Mouse (Mus musculus): Measurements from ENCODE around the gene Aoc1. TPM values are rescaled to one million over a fixed set of nuclear protein-coding genes. Genes with fewer than 3 reads are reported as not detected.

Aoc1 gene
- polyA plus RNA-seq, 1 experiment, result 894 TPM

DNA sequence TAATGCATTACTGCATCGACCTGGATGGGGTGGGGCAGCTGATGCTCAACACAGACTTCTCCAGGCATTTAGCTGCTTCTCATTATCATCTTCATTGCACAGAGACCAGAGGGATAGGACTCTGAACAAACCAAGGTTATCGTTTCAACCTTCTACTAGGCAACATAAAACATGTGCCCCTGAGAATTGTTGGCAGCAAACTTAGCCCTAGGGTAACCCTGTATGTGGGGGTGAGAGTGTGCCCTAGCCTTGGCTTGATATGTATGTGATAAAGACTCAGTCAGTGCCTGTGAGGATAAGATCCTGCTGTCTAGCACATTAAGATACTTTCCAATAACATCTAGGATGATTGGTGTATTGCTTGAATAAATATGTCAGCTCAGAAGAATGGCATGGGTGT lies 76.9 kb downstream of the Aoc1 start:
- 67% methylated on average over 2 of the region's 2 CpGs for WGBS
- TF ChIP-seq CTCF (IDR thresholded peaks at IDR 0.05; ENCODE audit: extremely low read depth, insufficient read length, insufficient replicate concordance, low read depth, low read length), result no peak
- TF ChIP-seq POLR2A (IDR thresholded peaks at IDR 0.05; ENCODE audit: low read depth, low read length), result no peak
- no peaks in the 10 kb centered on the region for H3K27me3 ChIP-seq (ENCODE audit: control insufficient read depth, insufficient read depth, low read length)
- H3K27ac ChIP-seq (ENCODE audit: insufficient read depth, low read depth, low read length), result no peak overlapping the region
- no peak overlapping the region for H3K4me3 ChIP-seq (ENCODE audit: low read depth, low read length)
- H3K4me1 ChIP-seq (ENCODE audit: control insufficient read depth, insufficient read depth, insufficient read length, low read length), result no peaks in the 10 kb centered on the region
- no peaks in the 10 kb centered on the region for H3K36me3 ChIP-seq (ENCODE audit: control insufficient read depth, insufficient read depth, low read length)

DNA sequence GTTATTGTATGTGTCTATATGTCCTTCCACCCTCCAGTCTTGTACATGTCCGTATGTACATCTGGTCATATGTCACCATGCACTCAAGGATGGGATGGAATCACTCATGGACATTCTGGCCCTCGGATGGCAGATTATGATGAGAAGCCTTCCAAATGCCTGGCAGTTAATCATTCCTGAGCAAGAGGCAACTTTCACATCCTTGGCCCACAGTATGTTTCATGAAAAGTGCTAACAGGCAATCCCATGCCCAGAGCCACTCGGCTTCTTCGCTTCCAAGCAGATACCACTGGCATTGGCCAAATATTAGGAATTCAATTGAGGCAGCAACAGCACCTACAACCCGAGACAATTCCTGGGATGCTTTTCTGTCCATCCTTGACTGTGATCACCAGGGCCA lies 78.0 kb downstream of the Aoc1 start:
- WGBS, result 90% methylated on average over 5 of the region's 5 CpGs
- TF ChIP-seq POLR2A (IDR thresholded peaks at IDR 0.05; ENCODE audit: low read depth, low read length) (no peak), CTCF (IDR thresholded peaks at IDR 0.05; ENCODE audit: extremely low read depth, insufficient read length, insufficient replicate concordance, low read depth, low read length) (no peak)
- no peak overlapping the region for H3K27ac ChIP-seq (ENCODE audit: insufficient read depth, low read depth, low read length)

DNA sequence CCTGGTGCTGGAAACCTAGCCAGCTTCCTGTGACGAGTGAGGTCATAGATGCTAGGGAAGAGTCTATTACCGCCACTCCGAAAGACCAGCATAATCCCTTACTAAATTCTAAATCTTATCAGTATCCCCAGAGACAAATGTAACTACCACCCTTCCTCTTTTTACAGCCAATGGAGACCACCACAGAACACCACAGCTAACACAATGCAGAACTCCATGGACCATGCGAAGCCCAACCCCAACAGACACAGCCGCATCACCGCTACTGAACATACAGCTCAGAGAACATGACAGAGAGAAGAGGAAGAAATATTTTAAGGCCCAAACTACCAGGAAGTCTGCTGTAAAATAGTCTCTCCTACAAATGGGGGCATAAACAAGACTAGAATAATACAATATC lies 78.9 kb downstream of the Aoc1 start:
- Histone ChIP-seq H3K27ac (ENCODE audit: insufficient read depth, low read depth, low read length) (no peak overlapping the region), H3K36me3 (ENCODE audit: control insufficient read depth, insufficient read depth, low read length) (no peaks in the 10 kb centered on the region), H3K4me1 (ENCODE audit: control insufficient read depth, insufficient read depth, insufficient read length, low read length) (no peaks in the 10 kb centered on the region), H3K27me3 (ENCODE audit: control insufficient read depth, insufficient read depth, low read length) (no peaks in the 10 kb centered on the region), H3K4me3 (ENCODE audit: low read depth, low read length) (no peak overlapping the region)
- WGBS, result 85% methylated on average over 6 of the region's 6 CpGs
- TF ChIP-seq POLR2A (IDR thresholded peaks at IDR 0.05; ENCODE audit: low read depth, low read length) (no peak), CTCF (IDR thresholded peaks at IDR 0.05; ENCODE audit: extremely low read depth, insufficient read length, insufficient replicate concordance, low read depth, low read length) (no peak)

More for the DNA sequence above, 78.0 kb downstream of the Aoc1 start:
- H3K4me1 ChIP-seq (ENCODE audit: control insufficient read depth, insufficient read depth, insufficient read length, low read length), result no peaks in the 10 kb centered on the region
- H3K4me3 ChIP-seq (ENCODE audit: low read depth, low read length), result no peak overlapping the region
- no peaks in the 10 kb centered on the region for H3K27me3 ChIP-seq (ENCODE audit: control insufficient read depth, insufficient read depth, low read length)
- no peaks in the 10 kb centered on the region for H3K36me3 ChIP-seq (ENCODE audit: control insufficient read depth, insufficient read depth, low read length)

DNA sequence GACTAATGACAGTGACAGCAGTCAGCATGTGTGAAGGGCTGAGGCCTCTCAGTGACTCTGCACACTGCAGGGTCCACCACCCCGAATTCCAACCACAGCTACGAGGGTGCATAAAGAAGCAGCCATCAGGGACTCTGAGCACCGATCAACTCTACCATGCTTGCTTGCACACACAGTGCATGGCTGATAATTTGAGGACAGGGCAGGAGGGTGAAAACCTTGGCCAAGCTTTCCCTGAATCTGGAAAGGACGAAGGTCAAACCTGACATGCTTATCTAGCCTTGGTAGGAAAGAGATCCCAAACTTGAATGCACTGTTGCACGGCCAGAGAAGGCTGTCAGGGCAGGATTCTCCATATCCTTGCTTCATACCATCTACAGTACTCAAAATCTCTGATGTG lies 80.5 kb downstream of the Aoc1 start:
- H3K4me3 ChIP-seq (ENCODE audit: low read depth, low read length), result no peak overlapping the region
- no peak overlapping the region for H3K27ac ChIP-seq (ENCODE audit: insufficient read depth, low read depth, low read length)
- H3K4me1 ChIP-seq (ENCODE audit: control insufficient read depth, insufficient read depth, insufficient read length, low read length), result no peaks in the 10 kb centered on the region
- no peak for TF ChIP-seq CTCF (IDR thresholded peaks at IDR 0.05; ENCODE audit: extremely low read depth, insufficient read length, insufficient replicate concordance, low read depth, low read length)
- TF ChIP-seq POLR2A (IDR thresholded peaks at IDR 0.05; ENCODE audit: low read depth, low read length), result no peak
- 69% methylated on average over 5 of the region's 5 CpGs for WGBS
- H3K36me3 ChIP-seq (ENCODE audit: control insufficient read depth, insufficient read depth, low read length), result no peaks in the 10 kb centered on the region
- H3K27me3 ChIP-seq (ENCODE audit: control insufficient read depth, insufficient read depth, low read length), result no peaks in the 10 kb centered on the region

DNA sequence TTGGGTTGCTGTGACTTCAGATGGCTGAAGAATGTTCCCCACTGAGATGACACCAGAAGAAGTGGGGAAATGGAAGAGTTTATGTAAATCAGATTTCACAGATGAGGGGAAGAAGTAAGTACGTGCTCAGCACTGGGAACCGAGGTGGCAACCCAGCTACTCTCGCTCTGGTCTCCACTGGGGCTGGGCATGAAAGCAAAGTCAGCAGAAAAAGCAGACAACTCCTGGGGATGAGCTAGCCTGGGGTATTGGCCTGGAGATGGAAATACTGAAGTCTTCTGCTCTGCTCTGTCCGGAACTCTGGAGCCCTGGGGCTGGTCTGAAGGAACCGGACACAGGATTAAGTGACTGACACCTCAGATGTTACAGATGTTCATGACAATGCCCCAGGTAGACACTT lies 81.5 kb downstream of the Aoc1 start:
- 93% methylated on average over 5 of the region's 5 CpGs for WGBS
- no peak overlapping the region for H3K4me3 ChIP-seq (ENCODE audit: low read depth, low read length)
- no peaks in the 10 kb centered on the region for H3K4me1 ChIP-seq (ENCODE audit: control insufficient read depth, insufficient read depth, insufficient read length, low read length)
- no peaks in the 10 kb centered on the region for H3K27me3 ChIP-seq (ENCODE audit: control insufficient read depth, insufficient read depth, low read length)
- no peak overlapping the region for H3K27ac ChIP-seq (ENCODE audit: insufficient read depth, low read depth, low read length)
- TF ChIP-seq CTCF (IDR thresholded peaks at IDR 0.05; ENCODE audit: extremely low read depth, insufficient read length, insufficient replicate concordance, low read depth, low read length) (no peak), POLR2A (IDR thresholded peaks at IDR 0.05; ENCODE audit: low read depth, low read length) (no peak)
- H3K36me3 ChIP-seq (ENCODE audit: control insufficient read depth, insufficient read depth, low read length), result no peaks in the 10 kb centered on the region

GRCm38 (mm10) chr6:48954946-48955345 lies 82.2 kb downstream of the Aoc1 start:
- Histone ChIP-seq H3K36me3 (ENCODE audit: control insufficient read depth, insufficient read depth, low read length) (no peaks in the 10 kb centered on the region), H3K27me3 (ENCODE audit: control insufficient read depth, insufficient read depth, low read length) (no peaks in the 10 kb centered on the region), H3K27ac (ENCODE audit: insufficient read depth, low read depth, low read length) (no peak overlapping the region), H3K4me3 (ENCODE audit: low read depth, low read length) (no peak overlapping the region), H3K4me1 (ENCODE audit: control insufficient read depth, insufficient read depth, insufficient read length, low read length) (no peaks in the 10 kb centered on the region)
- TF ChIP-seq POLR2A (IDR thresholded peaks at IDR 0.05; ENCODE audit: low read depth, low read length), result no peak
- peak; percentile 55; the same call in 1 of the 2 replicates for TF ChIP-seq CTCF (IDR thresholded peaks at IDR 0.05; ENCODE audit: extremely low read depth, insufficient read length, insufficient replicate concordance, low read depth, low read length)
- WGBS, result 23% methylated on average over 1 of the region's 1 CpGs

DNA sequence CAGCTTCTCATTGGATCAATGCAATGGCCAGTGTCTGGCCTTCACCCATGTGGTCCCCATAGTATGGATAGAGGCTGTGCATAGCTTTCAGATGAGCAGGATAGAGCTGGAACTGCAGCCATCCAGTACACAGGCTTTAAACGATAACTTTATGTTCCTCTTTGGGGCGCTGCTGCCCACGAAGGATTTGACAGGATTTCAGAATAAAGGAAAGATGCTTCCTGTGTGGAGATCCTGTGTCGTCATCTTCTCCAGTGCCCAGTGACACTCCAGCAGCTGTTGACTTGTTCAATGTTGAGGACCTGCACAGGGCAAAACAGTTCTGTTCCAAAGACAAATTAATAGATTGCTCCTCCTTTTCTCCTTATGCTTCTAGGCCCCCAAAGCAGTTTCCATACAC lies 84.1 kb downstream of the Aoc1 start:
- 77% methylated on average over 4 of the region's 4 CpGs for WGBS

GRCm38 (mm10) chr6:48958053-48958452 lies 85.4 kb downstream of the Aoc1 start:
- WGBS, result 47% methylated on average over 1 of the region's 1 CpGs
- no peaks in the 10 kb centered on the region for H3K27me3 ChIP-seq (ENCODE audit: control insufficient read depth, insufficient read depth, low read length)

More for the DNA sequence above, 84.1 kb downstream of the Aoc1 start:
- Histone ChIP-seq H3K4me3 (ENCODE audit: low read depth, low read length) (no peak overlapping the region), H3K27ac (ENCODE audit: insufficient read depth, low read depth, low read length) (no peak overlapping the region), H3K36me3 (ENCODE audit: control insufficient read depth, insufficient read depth, low read length) (no peaks in the 10 kb centered on the region), H3K4me1 (ENCODE audit: control insufficient read depth, insufficient read depth, insufficient read length, low read length) (no peaks in the 10 kb centered on the region), H3K27me3 (ENCODE audit: control insufficient read depth, insufficient read depth, low read length) (no peaks in the 10 kb centered on the region)
- TF ChIP-seq POLR2A (IDR thresholded peaks at IDR 0.05; ENCODE audit: low read depth, low read length), result no peak
- no peak for TF ChIP-seq CTCF (IDR thresholded peaks at IDR 0.05; ENCODE audit: extremely low read depth, insufficient read length, insufficient replicate concordance, low read depth, low read length)

More at GRCm38 (mm10) chr6:48958053-48958452, 85.4 kb downstream of the Aoc1 start:
- H3K4me1 ChIP-seq (ENCODE audit: control insufficient read depth, insufficient read depth, insufficient read length, low read length), result no peaks in the 10 kb centered on the region
- H3K4me3 ChIP-seq (ENCODE audit: low read depth, low read length), result no peak overlapping the region
- no peaks in the 10 kb centered on the region for H3K36me3 ChIP-seq (ENCODE audit: control insufficient read depth, insufficient read depth, low read length)
- TF ChIP-seq CTCF (IDR thresholded peaks at IDR 0.05; ENCODE audit: extremely low read depth, insufficient read length, insufficient replicate concordance, low read depth, low read length) (no peak), POLR2A (IDR thresholded peaks at IDR 0.05; ENCODE audit: low read depth, low read length) (no peak)
- H3K27ac ChIP-seq (ENCODE audit: insufficient read depth, low read depth, low read length), result no peak overlapping the region

Other genes with a start within 250 kb of the Aoc1 start
- 0.43 and 0.96 TPM in 2 replicates for gene AI854703, start 246.1 kb upstream of the Aoc1 start, polyA plus RNA-seq (2012; rRNA removed)
- 0.72 and 1.5 TPM in 2 replicates for gene Gimap8, start 225.7 kb upstream of the Aoc1 start, polyA plus RNA-seq (2012; rRNA removed)
- 0.27 and 0.62 TPM in 2 replicates for gene Gimap9, start 196.8 kb upstream of the Aoc1 start, polyA plus RNA-seq (2012; rRNA removed)
- 4.3 and 9.3 TPM in 2 replicates for gene Gimap4, start 188.3 kb upstream of the Aoc1 start, polyA plus RNA-seq (2012; rRNA removed)
- gene Gimap6, start 164.7 kb upstream of the Aoc1 start, polyA plus RNA-seq (2012; rRNA removed), result 2.0 and 5.0 TPM in 2 replicates
- gene Gm28053, start 154.3 kb upstream of the Aoc1 start, polyA plus RNA-seq (2012; rRNA removed), result not detected in 2 replicates
- 1.5 and 2.5 TPM in 2 replicates for gene Gimap7, start 154.3 kb upstream of the Aoc1 start, polyA plus RNA-seq (2012; rRNA removed)
- gene Gimap1, start 133.8 kb upstream of the Aoc1 start, polyA plus RNA-seq (2012; rRNA removed), result 18.8 and 29.1 TPM in 2 replicates
- 4.9 and 10.2 TPM in 2 replicates for gene Gimap5, start 126.7 kb upstream of the Aoc1 start, polyA plus RNA-seq (2012; rRNA removed)
- 6.2 and 13.0 TPM in 2 replicates for gene Gimap3, start 102.0 kb upstream of the Aoc1 start, polyA plus RNA-seq (2012; rRNA removed)
- 52.3 and 84.3 TPM in 2 replicates for gene Tmem176a, start 32.0 kb upstream of the Aoc1 start, polyA plus RNA-seq (2012; rRNA removed)
- 118 and 211 TPM in 2 replicates for gene Tmem176b, start 31.4 kb upstream of the Aoc1 start, polyA plus RNA-seq (2012; rRNA removed)
- 0.05 TPM in 1 of 2 replicates, not detected in the other for gene 1600015I10Rik, start 57.0 kb downstream of the Aoc1 start, polyA plus RNA-seq (2012; rRNA removed)
- gene Doxl2, start 102.1 kb downstream of the Aoc1 start, polyA plus RNA-seq (2012; rRNA removed), result not detected in 2 replicates
- not detected in 2 replicates for gene Svs1, start 114.0 kb downstream of the Aoc1 start, polyA plus RNA-seq (2012; rRNA removed)
- gene Gpnmb, start 163.7 kb downstream of the Aoc1 start, polyA plus RNA-seq (2012; rRNA removed), result 2.0 and 3.1 TPM in 2 replicates
- 19.2 and 31.2 TPM in 2 replicates for gene Malsu1, start 200.9 kb downstream of the Aoc1 start, polyA plus RNA-seq (2012; rRNA removed)